Comparison of ENCODE assay signal across 12 mouse cellular contexts in genomic region chr16:29946966-29947365, GRCm38 (mm10).
DNase-seq lines count a peak whose midpoint lies in the region; ATAC-seq and TF ChIP-seq lines count a peak whose summit lies in the region.
"Had no signal": no experiment of that assay in that cellular context is flagged by ENCODE, and none has a peak within 500 bp of the region (broad histone marks: within the 10 kb centered on the region; RNA-seq: fewer than 3 reads in every experiment).

No protein-coding gene starts in this region.

- no peak for ATAC-seq in kidney, embryonic 15.5 days (replicated peaks; ENCODE audit: low FRiP score)

- H3K27me3 ChIP-seq in kidney, embryonic 15.5 days: peaks cover 22% of the 10 kb centered on the region
- H3K27me3 ChIP-seq in kidney, adult 2 months (replicated peaks; ENCODE audit: control insufficient read depth, insufficient read depth, low read length): no peaks in the 10 kb centered on the region
- no peaks in the 10 kb centered on the region for H3K27me3 ChIP-seq in small intestine, adult 2 months (ENCODE audit: control insufficient read depth, insufficient read depth, low read length)
- H3K27me3 ChIP-seq: Patski had no signal

- H3K9ac ChIP-seq in kidney, embryonic 15.5 days: no peak overlapping the region
- H3K9ac ChIP-seq: liver, embryonic 14.5 days had no signal

- 77% methylated on average over 5 of the region's 5 CpGs for WGBS in kidney, embryonic 15.5 days
- WGBS in kidney, adult 2 months: 81% methylated on average over 5 of the region's 5 CpGs
- 49% methylated on average over 5 of the region's 5 CpGs for WGBS in small intestine, adult 2 months

- peaks cover 44% of the 10 kb centered on the region for H3K4me1 ChIP-seq in kidney, embryonic 15.5 days
- H3K4me1 ChIP-seq in kidney, adult 2 months (ENCODE audit: control insufficient read depth, insufficient read depth, low read length): peaks cover 15% of the 10 kb centered on the region
- H3K4me1 ChIP-seq in small intestine, adult 2 months (ENCODE audit: control insufficient read depth, insufficient read depth, insufficient read length, low read length): peaks cover 26% of the 10 kb centered on the region; the same call in 1 of the 2 replicates

- TF ChIP-seq CTCF in kidney, adult 2 months (conservative IDR thresholded peaks at IDR 0.05; ENCODE audit: insufficient read depth, insufficient read length, low read depth, low read length): no peak
- TF ChIP-seq CTCF in small intestine, adult 2 months (IDR thresholded peaks at IDR 0.05; ENCODE audit: extremely low read depth, insufficient read length, insufficient replicate concordance, low read depth, low read length): no peak

- peak overlapping the region; percentile 96 for H3K27ac ChIP-seq in kidney, embryonic 15.5 days
- H3K27ac ChIP-seq in kidney, adult 2 months (ENCODE audit: insufficient read depth, low read depth, low read length): no peak overlapping the region
- H3K27ac ChIP-seq in small intestine, adult 2 months (ENCODE audit: insufficient read depth, low read depth, low read length): peak overlapping the region; percentile 12; the same call in 1 of the 2 replicates
- H3K27ac ChIP-seq: liver, embryonic 14.5 days; midbrain, embryonic 15.5 days had no signal

- no peak for TF ChIP-seq POLR2A in kidney, adult 2 months (IDR thresholded peaks at IDR 0.05; ENCODE audit: low read depth, low read length)
- TF ChIP-seq POLR2A in small intestine, adult 2 months (IDR thresholded peaks at IDR 0.05; ENCODE audit: low read depth, low read length): no peak

- intact Hi-C loops in heart, postnatal 36 days (cut with DNase I): loop anchor here (1.0 to 5.0 kb wide), 3 partner anchors 61 to 215 kb away; no protein-coding TSS in a partner anchor
- intact Hi-C loops in left cerebral cortex, postnatal 36 days (cut with DNase I): loop anchor here (5.0 kb wide), 1 partner anchor 115 kb away; the partner anchor contains the start of gene Hes1

- no peak for DNase-seq in kidney, adult 2 months
- DNase-seq in heart, adult 18-20 months: peak; percentile 65 to 69
- DNase-seq in heart, postnatal 36 days: peak; percentile 43 to 53
- DNase-seq in cerebellum, postnatal 25 days: no peak
- no peak for DNase-seq in left cerebral cortex, postnatal 36 days (ENCODE audit: low spot score in 2 of 2)
- no peak for DNase-seq in right cerebral cortex, postnatal 4 days
- DNase-seq: cerebellum, adult 8-10 months had no signal

- no peaks in the 10 kb centered on the region for H3K9me3 ChIP-seq in kidney, embryonic 15.5 days (replicated peaks)
- H3K9me3 ChIP-seq: midbrain, embryonic 15.5 days had no signal

- H3K36me3 ChIP-seq in kidney, embryonic 15.5 days: no peaks in the 10 kb centered on the region
- H3K36me3 ChIP-seq in kidney, adult 2 months (ENCODE audit: control insufficient read depth, insufficient read depth, low read length): no peaks in the 10 kb centered on the region
- no peaks in the 10 kb centered on the region for H3K36me3 ChIP-seq in small intestine, adult 2 months (ENCODE audit: control insufficient read depth, insufficient read depth, low read length)
- H3K36me3 ChIP-seq: midbrain, embryonic 15.5 days had no signal

- H3K4me2 ChIP-seq in kidney, embryonic 15.5 days: no peak overlapping the region

- H3K4me3 ChIP-seq in kidney, embryonic 15.5 days (replicated peaks): no peak overlapping the region
- no peak overlapping the region for H3K4me3 ChIP-seq in kidney, adult 2 months (ENCODE audit: insufficient read depth, low read depth, low read length)
- no peak overlapping the region for H3K4me3 ChIP-seq in small intestine, adult 2 months (ENCODE audit: low read depth, low read length)

Comparison
In these comparisons a context has a peak if more than half of its experiments do, and no peak if none do; other contexts are left out.
1. DNase-seq: peak in heart, adult 18-20 months (2 of 2) and heart, postnatal 36 days (2 of 2); none in kidney, adult 2 months (single experiment), cerebellum, postnatal 25 days (0 of 2), left cerebral cortex, postnatal 36 days (0 of 2) and right cerebral cortex, postnatal 4 days (single experiment).